Mouse (Mus musculus) left cerebral cortex, adult 11 months (tissue): Measurements from ENCODE around the gene Ndufb7.

ENCODE experiments used
- DNase-seq: peaks from one replicate; pipeline ENCODE4 v3.0.0; 2022; ENCODE audit warnings: low spot score

The Ndufb7 gene

GRCm38 (mm10) chr8:83608398-83608829 is 41.9 kb downstream of the Ndufb7 start:
- DNase-seq = peak; percentile 71

GRCm38 (mm10) chr8:83609086-83609485 is 42.6 kb downstream of the Ndufb7 start:
- no peak for DNase-seq

- no peak for DNase-seq
Measured at GRCm38 (mm10) chr8:83609547-83610180, 43.2 kb downstream of the Ndufb7 start.

- DNase-seq = no peak
Measured at GRCm38 (mm10) chr8:83611921-83612320, 45.5 kb downstream of the Ndufb7 start.

- DNase-seq = no peak
Measured at GRCm38 (mm10) chr8:83613695-83614094, 47.2 kb downstream of the Ndufb7 start.

- DNase-seq = no peak
Measured at GRCm38 (mm10) chr8:83616625-83617024, 50.2 kb downstream of the Ndufb7 start.

GRCm38 (mm10) chr8:83617111-83617510 is 50.6 kb downstream of the Ndufb7 start:
- DNase-seq = no peak

- no peak for DNase-seq
Measured at GRCm38 (mm10) chr8:83618566-83618965, 52.1 kb downstream of the Ndufb7 start.

- no peak for DNase-seq
Measured at GRCm38 (mm10) chr8:83619568-83620285, 53.3 kb downstream of the Ndufb7 start.
